Mouse (Mus musculus) embryonic facial prominence, embryonic 11.5 days (tissue): Measurements from ENCODE around the gene Nfat5. TPM values are rescaled to one million over a fixed set of nuclear protein-coding genes. Genes with fewer than 3 reads are reported as not detected.

Source experiments
- ATAC-seq: fragments of 200-750 bp; cut with Nextera tagmentation; replicated peaks from 2 replicates; pipeline ENCODE4 v1.8.0; 2017; ENCODE audit warnings: low read depth; ENCODE audit not compliant: insufficient number of reproducible peaks, low FRiP score, low TSS enrichment
- DNase-seq: peaks from one replicate; pipeline ENCODE4 v3.0.0-alpha.2; 2015; ENCODE audit warnings: low spot score
- H3K27ac ChIP-seq: fragments of 300-500 bp; sonication (generic); replicated peaks from 2 replicates; pipeline ENCODE4 v1.5.1; 2014; ENCODE audit warnings: mild to moderate bottlenecking, low read depth, low read length, control low read depth
- H3K27me3 ChIP-seq: fragments of 300-500 bp; sonication (generic); 2 replicates; pipeline ENCODE4 v1.6.1; 2014; ENCODE audit warnings: mild to moderate bottlenecking, low read length, moderate library complexity, mixed read lengths; ENCODE audit not compliant: control insufficient read depth, insufficient read depth
- H3K36me3 ChIP-seq: fragments of 300-500 bp; sonication (generic); replicated peaks from 2 replicates; pipeline ENCODE4 v1.6.1; 2014; ENCODE audit warnings: low read depth, mild to moderate bottlenecking, low read length, moderate library complexity, mixed read lengths; ENCODE audit not compliant: control insufficient read depth, insufficient read depth
- H3K4me1 ChIP-seq: fragments of 300-500 bp; sonication (generic); 2 replicates; pipeline ENCODE4 v1.6.1; 2014; ENCODE audit warnings: low read length, mixed read lengths; ENCODE audit not compliant: control insufficient read depth, insufficient read depth
- H3K4me2 ChIP-seq: fragments of 300-500 bp; sonication (generic); 2 replicates; pipeline ENCODE4 v1.6.1; 2014; ENCODE audit warnings: low read depth, mild to moderate bottlenecking, control low read depth, low read length, moderate library complexity
- H3K4me3 ChIP-seq: fragments of 300-500 bp; sonication (generic); 2 replicates; pipeline ENCODE4 v1.5.1; 2014; ENCODE audit warnings: low read depth, low read length, control low read depth
- H3K9ac ChIP-seq: fragments of 300-500 bp; sonication (generic); replicated peaks from 2 replicates; pipeline ENCODE4 v1.6.1; 2014; ENCODE audit warnings: mild to moderate bottlenecking, control low read depth, low read length
- H3K9me3 ChIP-seq: fragments of 300-500 bp; sonication (generic); replicated peaks from 2 replicates; pipeline ENCODE4 v1.6.1; 2016; ENCODE audit warnings: mild to moderate bottlenecking, low read length, inconsistent platforms, mixed read lengths; ENCODE audit not compliant: control insufficient read depth
- WGBS: fragments of 180-500 bp; shearing (Covaris S2); extraction: QIAGEN DNeasy Blood & Tissue Kit; methylation state at CpG from one replicate; pipeline ENCODE4 v1.1.7; 2014; 5-methylcytosine and 5-hydroxymethylcytosine counted together
- polyA plus RNA-seq: library from polyadenylated mRNA; unstranded; fragments of >200 nt; fragmentation: Nextera tagmentation; extraction: Ambion mirVana; gene quantifications from 2 replicates; pipeline ENCODE4 v1.2.1, GENCODE M21; 2014

Nfat5 gene
- polyA plus RNA-seq, 1 experiment from 2014 or later, result 8.8 TPM

GRCm38 (mm10) chr8:107424597-107425229 is 131.4 kb downstream of the Nfat5 start, which contains the start of gene Nob1:
TSS of gene Nob1 (minus strand) at chr8:107425051.
- Histone ChIP-seq H3K27ac (peak within 1 kb of the TSS; percentile 62), H3K36me3 (peaks cover 2% of the 10 kb centered on the region), H3K4me2 (peak within 1 kb of the TSS; percentile 74), H3K4me1 (no peaks in the 10 kb centered on the region), H3K9me3 (no peaks in the 10 kb centered on the region), H3K4me3 (peak within 1 kb of the TSS; percentile 78), H3K27me3 (no peaks in the 10 kb centered on the region), H3K9ac (peak within 1 kb of the TSS; percentile 87)
- peak; percentile 98 for ATAC-seq
- WGBS, result under 1% methylated on average over 50 of the region's 50 CpGs
- DNase-seq, result peak; percentile 98

- WGBS, result 50% methylated on average over 8 of the region's 8 CpGs
- Histone ChIP-seq H3K9me3 (no peaks in the 10 kb centered on the region), H3K9ac (no peak overlapping the region), H3K4me1 (no peaks in the 10 kb centered on the region), H3K36me3 (no peaks in the 10 kb centered on the region), H3K27ac (no peak overlapping the region), H3K4me3 (no peak overlapping the region; the same call in 1 of the 2 replicates), H3K4me2 (peak overlapping the region; percentile 74; the same call in 1 of the 2 replicates), H3K27me3 (no peaks in the 10 kb centered on the region)
- no peak for ATAC-seq
- DNase-seq, result no peak
Measured at GRCm38 (mm10) chr8:107425230-107425597, 131.9 kb downstream of the Nfat5 start.

Other genes with a start within 250 kb of the Nfat5 start
- 44.8 and 48.3 TPM in 2 replicates for gene Pdf, start 244.9 kb upstream of the Nfat5 start, polyA plus RNA-seq
- 42.0 and 44.9 TPM in 2 replicates for gene Cog8, start 236.8 kb upstream of the Nfat5 start, polyA plus RNA-seq
- gene Nip7, start 236.6 kb upstream of the Nfat5 start, polyA plus RNA-seq, result 113 and 114 TPM in 2 replicates
- gene Tmed6, start 227.8 kb upstream of the Nfat5 start, polyA plus RNA-seq, result not detected in 2 replicates
- gene Terf2, start 196.9 kb upstream of the Nfat5 start, polyA plus RNA-seq, result 16.1 and 16.5 TPM in 2 replicates
- 137 and 145 TPM in 2 replicates for gene Cyb5b, start 142.8 kb upstream of the Nfat5 start, polyA plus RNA-seq
- 13.8 and 15.0 TPM in 2 replicates for gene Nqo1, start 109.7 kb downstream of the Nfat5 start, polyA plus RNA-seq
- gene Nob1, start 131.6 kb downstream of the Nfat5 start, polyA plus RNA-seq, result 81.9 and 82.4 TPM in 2 replicates
- 66.0 and 74.6 TPM in 2 replicates for gene Wwp2, start 142.9 kb downstream of the Nfat5 start, polyA plus RNA-seq